Mouse (Mus musculus) frontal cortex, postnatal 25 days (tissue): ENCODE measurements at regions not wholly inside any gene's neighbourhood (a gene's known extent, or its start where the extent isn't known, plus 50 kb on each side); places are given as distances from the start of the nearest gene placed in this dataset.

Experiments
- DNase-seq, 2 experiments: peaks; one replicate each; pipeline ENCODE4 v3.0.0; 2022; ENCODE audit warnings: low spot score in 2 of 2

GRCm38 (mm10) chr4:55757148-55757927, 225.1 kb upstream of the Klf4 start:
- DNase-seq, result no peak

GRCm38 (mm10) chr4:55749949-55750600, 217.8 kb upstream of the Klf4 start:
- no peak for DNase-seq

- DNase-seq, result no peak
Observed at GRCm38 (mm10) chr4:55741355-55741754, 209.1 kb upstream of the Klf4 start.

- no peak for DNase-seq
Observed at GRCm38 (mm10) chr4:55740062-55740461, 207.8 kb upstream of the Klf4 start.

- no peak for DNase-seq
Observed at GRCm38 (mm10) chr4:55738714-55739113, 206.4 kb upstream of the Klf4 start.

GRCm38 (mm10) chr4:55735453-55735852, 203.2 kb upstream of the Klf4 start:
- DNase-seq, result no peak

GRCm38 (mm10) chr4:55734331-55734730, 202.1 kb upstream of the Klf4 start:
- no peak for DNase-seq

GRCm38 (mm10) chr4:55733223-55733622, 201.0 kb upstream of the Klf4 start:
- no peak for DNase-seq

GRCm38 (mm10) chr4:55732006-55732405, 199.7 kb upstream of the Klf4 start:
- DNase-seq, result peak; percentile 30 to 42

- DNase-seq, result no peak
Observed at GRCm38 (mm10) chr4:55730266-55730665, 198.0 kb upstream of the Klf4 start.

GRCm38 (mm10) chr4:55727178-55727577, 194.9 kb upstream of the Klf4 start:
- no peak for DNase-seq

- no peak for DNase-seq
Observed at GRCm38 (mm10) chr4:55726081-55726480, 193.8 kb upstream of the Klf4 start.

GRCm38 (mm10) chr4:55724286-55724685, 192.0 kb upstream of the Klf4 start:
- no peak for DNase-seq

GRCm38 (mm10) chr4:55723124-55723523, 190.9 kb upstream of the Klf4 start:
- no peak for DNase-seq

GRCm38 (mm10) chr4:55722388-55722787, 190.1 kb upstream of the Klf4 start:
- no peak for DNase-seq

GRCm38 (mm10) chr4:55721834-55722233, 189.6 kb upstream of the Klf4 start:
- no peak for DNase-seq

- no peak for DNase-seq
Observed at GRCm38 (mm10) chr4:55718438-55718837, 186.2 kb upstream of the Klf4 start.

- DNase-seq, result no peak
Observed at GRCm38 (mm10) chr4:55716161-55716651, 183.9 kb upstream of the Klf4 start.

GRCm38 (mm10) chr4:55711500-55712341, 179.5 kb upstream of the Klf4 start:
- DNase-seq, result no peak

GRCm38 (mm10) chr4:55710476-55710875, 178.2 kb upstream of the Klf4 start:
- DNase-seq, result no peak

GRCm38 (mm10) chr4:55708808-55709207, 176.5 kb upstream of the Klf4 start:
- no peak for DNase-seq

- peak in 1 of 2 experiments; percentile 12 for DNase-seq
Observed at GRCm38 (mm10) chr4:55707916-55708315, 175.7 kb upstream of the Klf4 start.
